11 mouse cellular contexts compared by ENCODE assay signal in the genomic region with DNA sequence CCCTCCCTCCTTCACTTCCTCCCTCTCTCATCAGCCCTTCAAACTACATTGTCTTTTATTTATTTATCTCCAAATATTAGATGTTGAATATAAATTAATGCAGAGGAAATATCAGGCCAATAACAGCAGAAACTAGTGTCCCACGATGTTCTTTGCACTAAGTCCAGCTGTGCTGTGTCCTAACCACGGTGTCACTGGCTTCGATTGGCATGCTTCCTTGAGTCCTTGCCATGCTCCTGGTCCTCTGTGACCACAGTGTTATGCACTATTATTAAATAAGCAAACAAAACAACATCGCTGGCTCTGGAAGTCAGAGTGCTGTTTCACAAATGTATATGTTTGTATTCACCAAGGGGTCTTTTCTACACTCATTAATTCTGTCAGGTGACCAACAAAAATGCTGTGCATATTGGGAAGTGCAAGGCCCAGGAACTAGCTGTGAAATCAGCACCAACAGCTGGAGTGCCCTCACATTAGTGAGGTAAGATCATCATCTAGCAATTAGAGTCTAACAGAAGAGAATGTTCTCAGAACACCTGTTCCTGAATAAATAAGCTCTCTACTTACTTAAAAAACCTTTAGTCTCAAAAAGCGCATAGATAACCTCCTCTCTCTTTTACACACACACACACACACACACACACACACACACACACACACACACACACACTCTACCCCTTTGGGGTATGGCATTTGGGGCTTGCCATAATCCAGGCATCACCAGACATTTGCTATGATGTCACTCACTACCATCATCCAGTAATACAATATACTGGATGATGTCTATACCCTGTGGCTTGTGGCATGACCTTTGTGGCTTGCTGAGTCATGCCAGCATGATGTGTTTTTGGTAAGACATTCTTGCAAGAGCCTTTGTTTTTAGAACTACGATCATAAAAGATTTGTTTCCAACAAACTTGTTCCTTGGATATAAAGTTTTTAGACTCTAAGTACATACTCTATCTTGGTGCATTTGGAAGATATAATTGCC.
DNase-seq lines count a peak whose midpoint lies in the region; ATAC-seq lines count a peak whose summit lies in the region.
"Had no signal": no experiment of that assay in that cellular context is flagged by ENCODE, and none has a peak within 500 bp of the region (broad histone marks: within the 10 kb centered on the region; RNA-seq: fewer than 3 reads in every experiment).

No protein-coding gene starts in this region.

- DNase-seq in 3T3-L1 (ENCODE audit: low read depth, low spot score): peak; percentile 81
- DNase-seq in CD4-positive, CD25-positive, alpha-beta regulatory T cell, adult 2 months (ENCODE audit: low read depth, low spot score): peak; percentile 61
- no peak for DNase-seq in kidney, postnatal 4 days
- no peak for DNase-seq in right cerebral cortex, adult 2 months (ENCODE audit: low spot score in 2 of 2)
- no peak for DNase-seq in heart, postnatal 36 days
- DNase-seq: cerebellum, adult 11 months; heart, adult 11 months; heart, postnatal 14 days had no signal

- intact Hi-C loops in heart, postnatal 36 days (cut with DNase I): no loop called here

- peak; percentile 99 for ATAC-seq in granulocyte monocyte progenitor cell, adult 5-6 weeks (replicated peaks; ENCODE audit: poor library complexity, severe bottlenecking)
- ATAC-seq in megakaryocyte-erythroid progenitor cell, adult 5-6 weeks (replicated peaks; ENCODE audit: low FRiP score, low TSS enrichment, poor library complexity, severe bottlenecking): peak; percentile 55; the same call in 1 of the 2 replicates
- ATAC-seq: intestine, postnatal 0 days had no signal

Comparison
In these comparisons a context has a peak if more than half of its experiments do, and no peak if none do; other contexts are left out.
1. DNase-seq: peak in 3T3-L1 (single experiment) and CD4-positive, CD25-positive, alpha-beta regulatory T cell, adult 2 months (single experiment); none in kidney, postnatal 4 days (0 of 2), right cerebral cortex, adult 2 months (0 of 2) and heart, postnatal 36 days (0 of 2).